Mouse (Mus musculus) hindbrain, embryonic 10.5 days (tissue): ENCODE measurements around the gene Rnf10. TPM values are rescaled to one million over a fixed set of nuclear protein-coding genes. Genes with fewer than 3 reads are reported as not detected.
A peak's percentile ranks its signal among the peaks of the same experiment; 100 is the strongest.

Source experiments
- DNase-seq: peaks from one replicate; pipeline ENCODE4 v3.0.0-alpha.2; 2017; ENCODE audit warnings: low spot score
- H3K27ac ChIP-seq: fragments of 300-500 bp; sonication (generic); 2 replicates; pipeline ENCODE4 v1.5.1; 2016; ENCODE audit warnings: mild to moderate bottlenecking, moderate library complexity
- H3K27me3 ChIP-seq: fragments of 300-500 bp; sonication (generic); 2 replicates; pipeline ENCODE4 v1.6.1; 2016; ENCODE audit warnings: mild to moderate bottlenecking; ENCODE audit not compliant: poor library complexity, insufficient read depth, severe bottlenecking
- H3K36me3 ChIP-seq: fragments of 300-500 bp; sonication (generic); 2 replicates; pipeline ENCODE4 v1.6.1; 2016; ENCODE audit warnings: mild to moderate bottlenecking, moderate library complexity
- H3K4me1 ChIP-seq: fragments of 300-500 bp; sonication (generic); replicated peaks from 2 replicates; pipeline ENCODE4 v1.6.1; 2016; ENCODE audit warnings: mild to moderate bottlenecking
- H3K4me3 ChIP-seq: fragments of 300-500 bp; sonication (generic); 2 replicates; pipeline ENCODE4 v1.5.1; 2016; ENCODE audit warnings: mild to moderate bottlenecking, moderate library complexity
- H3K9me3 ChIP-seq: fragments of 300-500 bp; sonication (generic); 2 replicates; pipeline ENCODE4 v1.6.1; 2016; ENCODE audit warnings: mild to moderate bottlenecking, moderate library complexity
- WGBS: fragments of 180-500 bp; shearing (Covaris S2); methylation state at CpG from one replicate; pipeline ENCODE4 v1.1.7; 2016; 5-methylcytosine and 5-hydroxymethylcytosine counted together
- polyA plus RNA-seq: library from polyadenylated mRNA; unstranded; fragments of >200 nt; fragmentation: Nextera tagmentation; extraction: Ambion mirVana; gene quantifications from 2 replicates; pipeline ENCODE4 v1.2.1, GENCODE M21; 2016

Gene Rnf10
- polyA plus RNA-seq, 1 experiment from 2014 or later = 172 TPM

- Histone ChIP-seq H3K9me3 (no peaks in the 10 kb centered on the region), H3K4me3 (peak overlapping the region; percentile 86), H3K4me1 (peaks cover 33% of the 10 kb centered on the region), H3K27me3 (peaks cover 16% of the 10 kb centered on the region; the same call in 1 of the 2 replicates), H3K36me3 (peaks cover 45% of the 10 kb centered on the region), H3K27ac (peak overlapping the region; percentile 95)
- 1% methylated on average over 46 of the region's 46 CpGs for WGBS
- peak; percentile 73 for DNase-seq
Observed at GRCm38 (mm10) chr5:115300035-115300744, 27.5 kb upstream of the Rnf10 start.

- peaks cover 82% of the 10 kb centered on the region for H3K36me3 ChIP-seq
- no peak overlapping the region for H3K27ac ChIP-seq
- no peaks in the 10 kb centered on the region for H3K9me3 ChIP-seq
- DNase-seq = no peak
- no peak overlapping the region for H3K4me3 ChIP-seq
- peaks cover 26% of the 10 kb centered on the region for H3K4me1 ChIP-seq
- H3K27me3 ChIP-seq = no peaks in the 10 kb centered on the region
- WGBS = 91% methylated on average over 10 of the region's 10 CpGs
Observed at GRCm38 (mm10) chr5:115296347-115296746, 23.6 kb upstream of the Rnf10 start.

GRCm38 (mm10) chr5:115294173-115294572 lies 21.5 kb upstream of the Rnf10 start:
- peaks cover 98% of the 10 kb centered on the region for H3K36me3 ChIP-seq
- no peak overlapping the region for H3K27ac ChIP-seq
- peaks cover 15% of the 10 kb centered on the region for H3K4me1 ChIP-seq
- H3K4me3 ChIP-seq = no peak overlapping the region
- no peaks in the 10 kb centered on the region for H3K9me3 ChIP-seq
- no peak for DNase-seq
- no peaks in the 10 kb centered on the region for H3K27me3 ChIP-seq
- 91% methylated on average over 8 of the region's 8 CpGs for WGBS

GRCm38 (mm10) chr5:115284735-115285134 lies 12.0 kb upstream of the Rnf10 start:
- WGBS = 90% methylated on average over 3 of the region's 3 CpGs
- Histone ChIP-seq H3K4me1 (peaks cover 7% of the 10 kb centered on the region), H3K27me3 (no peaks in the 10 kb centered on the region), H3K4me3 (no peak overlapping the region), H3K36me3 (peaks cover 62% of the 10 kb centered on the region), H3K27ac (no peak overlapping the region), H3K9me3 (no peaks in the 10 kb centered on the region)
- no peak for DNase-seq

GRCm38 (mm10) chr5:115280050-115280687 lies 7.5 kb upstream of the Rnf10 start:
- Histone ChIP-seq H3K9me3 (no peaks in the 10 kb centered on the region), H3K27me3 (no peaks in the 10 kb centered on the region), H3K4me1 (peaks cover 12% of the 10 kb centered on the region), H3K4me3 (peak overlapping the region; percentile 97), H3K36me3 (peaks cover 25% of the 10 kb centered on the region), H3K27ac (peak overlapping the region; percentile 90)
- DNase-seq = no peak
- 12% methylated on average over 17 of the region's 17 CpGs for WGBS

GRCm38 (mm10) chr5:115279226-115280049 lies 6.7 kb upstream of the Rnf10 start, which contains the start of gene Coq5:
Gene Coq5 (plus strand): TSS chr5:115279666.
- peaks cover 17% of the 10 kb centered on the region for H3K36me3 ChIP-seq
- peak within 1 kb of the TSS; percentile 97 for H3K4me3 ChIP-seq
- peak; percentile 81 for DNase-seq
- no peaks in the 10 kb centered on the region for H3K9me3 ChIP-seq
- H3K27me3 ChIP-seq = no peaks in the 10 kb centered on the region
- WGBS = 4% methylated on average over 45 of the region's 45 CpGs
- peak within 1 kb of the TSS; percentile 90 for H3K27ac ChIP-seq
- H3K4me1 ChIP-seq = peaks cover 12% of the 10 kb centered on the region

GRCm38 (mm10) chr5:115278785-115279184 lies 6.1 kb upstream of the Rnf10 start:
- no peak overlapping the region for H3K4me3 ChIP-seq
- WGBS = 64% methylated on average over 2 of the region's 2 CpGs
- peaks cover 11% of the 10 kb centered on the region for H3K36me3 ChIP-seq
- no peak for DNase-seq
- H3K9me3 ChIP-seq = no peaks in the 10 kb centered on the region
- H3K4me1 ChIP-seq = peaks cover 12% of the 10 kb centered on the region
- no peak overlapping the region for H3K27ac ChIP-seq
- no peaks in the 10 kb centered on the region for H3K27me3 ChIP-seq

GRCm38 (mm10) chr5:115278053-115278452 lies 5.4 kb upstream of the Rnf10 start:
- Histone ChIP-seq H3K27ac (no peak overlapping the region), H3K9me3 (no peaks in the 10 kb centered on the region), H3K36me3 (peaks cover 4% of the 10 kb centered on the region), H3K27me3 (no peaks in the 10 kb centered on the region), H3K4me1 (peaks cover 19% of the 10 kb centered on the region), H3K4me3 (no peak overlapping the region)
- 86% methylated on average over 1 of the region's 1 CpGs for WGBS
- DNase-seq = no peak

- Histone ChIP-seq H3K27ac (no peak overlapping the region), H3K4me3 (no peak overlapping the region), H3K4me1 (peaks cover 32% of the 10 kb centered on the region), H3K36me3 (no peaks in the 10 kb centered on the region), H3K27me3 (no peaks in the 10 kb centered on the region), H3K9me3 (no peaks in the 10 kb centered on the region)
- WGBS = 31% methylated on average over 14 of the region's 14 CpGs
- peak; percentile 57 for DNase-seq
Observed at GRCm38 (mm10) chr5:115275998-115276397, 3.3 kb upstream of the Rnf10 start.

GRCm38 (mm10) chr5:115274771-115275170 lies 2.1 kb upstream of the Rnf10 start:
- H3K4me3 ChIP-seq = no peak overlapping the region
- peaks cover 6% of the 10 kb centered on the region for H3K36me3 ChIP-seq
- no peaks in the 10 kb centered on the region for H3K9me3 ChIP-seq
- no peaks in the 10 kb centered on the region for H3K27me3 ChIP-seq
- WGBS = 81% methylated on average over 1 of the region's 1 CpGs
- no peak for DNase-seq
- H3K4me1 ChIP-seq = peaks cover 38% of the 10 kb centered on the region
- no peak overlapping the region for H3K27ac ChIP-seq

GRCm38 (mm10) chr5:115274353-115274752 lies 1.7 kb upstream of the Rnf10 start:
- 74% methylated on average over 1 of the region's 1 CpGs for WGBS
- no peaks in the 10 kb centered on the region for H3K9me3 ChIP-seq
- no peak overlapping the region for H3K27ac ChIP-seq
- no peak for DNase-seq
- H3K4me3 ChIP-seq = no peak overlapping the region
- no peaks in the 10 kb centered on the region for H3K27me3 ChIP-seq
- peaks cover 10% of the 10 kb centered on the region for H3K36me3 ChIP-seq
- H3K4me1 ChIP-seq = peaks cover 39% of the 10 kb centered on the region

GRCm38 (mm10) chr5:115273549-115274135 lies 944 bp upstream of the Rnf10 start:
- no peak for DNase-seq
- Histone ChIP-seq H3K27me3 (no peaks in the 10 kb centered on the region), H3K9me3 (no peaks in the 10 kb centered on the region), H3K4me1 (peaks cover 40% of the 10 kb centered on the region), H3K27ac (peak overlapping the region; percentile 96), H3K4me3 (peak overlapping the region; percentile 94), H3K36me3 (peaks cover 17% of the 10 kb centered on the region)
- WGBS = 74% methylated on average over 6 of the region's 6 CpGs
